Comparison of ENCODE assay signal across 26 mouse cellular contexts in genomic region chr10:108296446-108296845, GRCm38 (mm10). TPM values are rescaled to one million over a fixed set of nuclear protein-coding genes. Genes with fewer than 3 reads are reported as not detected.
"Had no signal": no experiment of that assay in that cellular context is flagged by ENCODE, and none has a peak within 500 bp of the region (broad histone marks: within the 10 kb centered on the region; RNA-seq: fewer than 3 reads in every experiment).

No protein-coding gene starts in this region.

- DNase-seq: kidney, adult 11 months; kidney, adult 8-10 months; kidney, postnatal 10 days; kidney, postnatal 36 days; liver; lung, adult 18-20 months; lung, postnatal 10 days; lung, postnatal 36 days; retina, postnatal 1 day; right cerebral cortex, postnatal 25 days; spleen, adult 18-20 months; thymus, adult 18-20 months; thymus, postnatal 14 days; thymus, postnatal 4 days had no signal

- H3K27me3 ChIP-seq: kidney, embryonic 15.5 days; limb, embryonic 13.5 days; liver, embryonic 12.5 days; liver, embryonic 15.5 days; lung, embryonic 15.5 days; megakaryocyte, embryonic 14.5 days; midbrain, embryonic 13.5 days; neural tube, embryonic 13.5 days had no signal

- H3K4me3 ChIP-seq: kidney, embryonic 15.5 days; limb, embryonic 10.5 days; limb, embryonic 13.5 days; liver, embryonic 12.5 days; liver, embryonic 15.5 days; lung, embryonic 15.5 days; megakaryocyte, embryonic 14.5 days; midbrain, embryonic 10.5 days; midbrain, embryonic 13.5 days; myocyte; neural tube, embryonic 13.5 days had no signal

- H3K9ac ChIP-seq: kidney, embryonic 15.5 days; limb, embryonic 13.5 days; liver, embryonic 12.5 days; liver, embryonic 15.5 days; lung, embryonic 15.5 days; midbrain, embryonic 13.5 days; neural tube, embryonic 13.5 days had no signal

- H3K4me1 ChIP-seq: limb, embryonic 13.5 days; liver, embryonic 15.5 days; lung, embryonic 15.5 days; megakaryocyte, embryonic 14.5 days; midbrain, embryonic 10.5 days; midbrain, embryonic 13.5 days had no signal

- H3K36me3 ChIP-seq: kidney, embryonic 15.5 days; limb, embryonic 10.5 days; limb, embryonic 13.5 days; liver, embryonic 12.5 days; liver, embryonic 15.5 days; lung, embryonic 15.5 days; midbrain, embryonic 10.5 days; midbrain, embryonic 13.5 days; neural tube, embryonic 13.5 days had no signal

- H3K27ac ChIP-seq: kidney, embryonic 15.5 days; limb, embryonic 10.5 days; limb, embryonic 13.5 days; liver, embryonic 12.5 days; liver, embryonic 15.5 days; lung, embryonic 15.5 days; midbrain, embryonic 10.5 days; midbrain, embryonic 13.5 days; neural tube, embryonic 13.5 days had no signal

- H3K9me3 ChIP-seq: kidney, embryonic 15.5 days; limb, embryonic 10.5 days; limb, embryonic 13.5 days; liver, embryonic 12.5 days; liver, embryonic 15.5 days; lung, embryonic 15.5 days; megakaryocyte, embryonic 14.5 days; midbrain, embryonic 10.5 days; midbrain, embryonic 13.5 days; neural tube, embryonic 13.5 days had no signal

RNA-seq across cellular contexts. Expression of gene Pawr, which starts 35.5 kb away (rescaled TPM):
- total RNA-seq: neutrophil, adult 5-6 weeks had no signal
